Mouse (Mus musculus): Measurements from ENCODE around the gene Eef2k.
"Not testable (repeated sequence)": the region's sequence is repeated elsewhere in the genome, so short reads cannot be mapped to it uniquely, and the experiment has no call there.

The Eef2k gene

DNA sequence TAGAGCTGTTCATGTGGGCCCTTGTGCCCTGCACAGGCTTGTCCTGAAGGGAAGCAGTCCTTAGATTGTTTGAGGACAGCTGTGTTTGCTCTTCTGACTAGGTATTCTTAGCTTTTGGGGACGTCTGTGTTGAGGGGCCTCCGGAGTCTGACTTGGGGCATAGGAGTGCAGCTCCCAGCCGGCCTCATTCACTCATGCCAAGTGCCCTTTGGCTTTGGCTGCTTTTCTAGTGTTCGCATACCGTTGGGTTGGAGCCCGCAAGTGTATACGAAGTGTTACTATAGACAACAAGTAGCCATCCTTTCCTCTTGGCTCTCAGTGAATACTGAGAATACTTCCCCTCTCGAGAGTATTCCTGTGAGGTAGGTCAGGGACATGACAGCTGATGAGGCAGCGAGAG is 95.6 kb downstream of the Eef2k start:
- DNase-seq (ENCODE audit: low read depth) = no peak

DNA sequence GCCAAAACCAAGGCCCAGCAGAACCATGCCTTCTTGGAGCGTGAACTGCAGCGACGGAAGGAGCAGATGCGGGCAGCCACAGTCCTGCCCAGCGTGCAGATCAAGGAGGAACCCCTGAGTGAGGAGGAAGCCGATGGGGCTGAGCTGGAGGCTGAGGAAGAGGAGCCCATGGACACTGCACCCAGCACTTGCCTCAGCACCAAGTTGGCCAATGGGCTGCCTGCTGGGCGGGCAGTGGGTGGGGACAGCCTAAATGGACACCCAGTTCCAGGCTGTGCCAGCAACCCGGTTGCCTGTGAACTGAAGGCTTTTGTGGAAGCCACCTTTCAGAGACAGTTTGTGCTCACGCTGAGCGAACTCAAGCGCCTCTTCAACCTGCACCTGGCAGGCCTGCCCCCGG is 97.7 kb downstream of the Eef2k start:
- DNase-seq (ENCODE audit: low read depth) = no peak

DNA sequence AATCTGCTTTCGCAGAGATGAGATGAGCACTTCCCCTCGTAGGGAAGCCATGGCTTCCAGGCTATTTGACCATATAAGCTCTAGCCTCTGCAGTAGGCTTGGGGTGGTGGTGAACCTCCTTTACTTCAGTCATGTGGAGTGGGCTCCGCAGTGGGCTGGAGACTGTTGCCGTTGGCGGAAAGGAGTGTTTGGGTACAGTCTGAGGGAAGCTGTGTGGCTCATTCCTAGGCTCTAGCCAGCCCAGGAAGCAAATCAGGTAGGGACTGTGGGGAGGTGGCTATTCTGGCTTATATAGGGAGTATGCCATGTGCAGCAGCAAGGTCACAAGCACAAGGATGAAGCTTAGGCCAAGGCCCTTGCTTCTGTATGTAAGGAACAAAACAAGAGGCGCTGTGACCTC is 98.6 kb downstream of the Eef2k start:
- DNase-seq (ENCODE audit: low read depth) = no peak

DNA sequence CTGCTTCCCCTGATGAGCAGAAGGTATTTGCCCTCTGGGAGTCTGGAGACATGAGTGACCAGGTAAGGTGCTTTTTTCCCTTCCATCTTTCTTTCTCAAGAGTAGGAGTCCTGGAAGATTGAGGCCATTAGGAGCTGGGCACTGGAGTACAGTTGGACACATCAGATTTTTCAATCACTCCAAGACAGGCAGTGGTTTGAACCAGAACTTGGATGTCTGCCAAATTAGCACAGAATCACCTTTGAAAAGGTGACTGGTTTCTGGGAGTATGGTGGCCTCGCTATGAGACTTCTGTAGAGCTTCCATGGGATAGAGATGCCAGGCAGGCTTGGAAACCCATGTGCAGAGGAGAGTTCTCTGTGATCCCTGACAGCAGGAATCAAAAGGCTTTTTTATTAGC is 99.9 kb downstream of the Eef2k start:
- no peak for DNase-seq (ENCODE audit: low read depth)

DNA sequence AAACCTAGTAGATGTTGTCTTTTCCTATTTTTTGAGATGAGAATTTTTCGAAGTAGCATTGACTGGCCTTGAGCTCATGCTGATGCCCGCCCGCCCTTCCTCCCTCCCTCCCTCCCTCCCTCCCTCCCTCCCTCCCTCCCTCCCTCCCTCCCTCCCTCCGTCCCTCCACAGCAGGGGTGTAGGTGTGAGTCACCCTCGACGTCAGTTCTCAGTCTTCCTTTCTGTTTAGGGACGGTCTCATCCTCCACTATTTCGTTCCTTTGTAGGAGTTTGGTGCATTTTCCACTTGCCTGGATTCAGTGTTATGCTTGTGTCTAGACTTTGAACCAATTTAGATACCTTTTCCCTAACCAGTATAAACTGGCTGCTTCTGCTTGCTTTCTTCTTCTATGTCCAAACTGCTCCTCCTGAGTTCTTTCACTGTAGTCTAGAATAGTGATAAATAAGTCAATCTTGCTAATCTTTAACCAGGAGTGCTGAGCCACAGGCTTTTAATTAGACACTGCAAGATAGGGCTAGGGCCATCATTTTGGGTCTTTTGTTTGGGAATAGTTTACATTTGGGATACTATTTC is 101.4 kb downstream of the Eef2k start:
- peak; percentile 63 for DNase-seq (ENCODE audit: low read depth)

DNA sequence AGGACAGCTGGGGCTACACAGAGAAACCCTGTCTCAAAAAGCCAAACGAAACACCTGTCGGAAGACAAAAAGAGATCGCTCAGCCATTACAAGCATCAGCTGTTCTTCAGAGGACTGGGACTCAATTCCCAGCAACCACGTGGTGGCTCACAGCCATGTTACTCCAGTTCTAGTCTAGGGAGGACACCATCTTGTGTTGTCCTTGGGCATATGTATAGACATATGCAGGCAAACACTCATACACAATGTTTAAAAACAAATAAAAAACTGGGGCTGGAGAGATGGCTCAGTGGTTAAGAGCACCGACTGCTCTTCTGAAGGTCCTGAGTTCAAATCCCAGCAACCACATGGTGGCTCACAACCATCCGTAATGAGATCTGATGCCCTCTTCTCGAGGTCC is 111.0 kb downstream of the Eef2k start:
- not testable (repeated sequence) for DNase-seq (ENCODE audit: low read depth)

Measured in 416B (cell line).